Mouse (Mus musculus) heart, postnatal 0 days (tissue): Measurements from ENCODE around the gene Maml3. TPM values are rescaled to one million over a fixed set of nuclear protein-coding genes. Genes with fewer than 3 reads are reported as not detected.

Experiments used
- ATAC-seq: fragments of 200-750 bp; cut with Nextera tagmentation; 2 replicates; pipeline ENCODE4 v1.8.0; 2017; ENCODE audit warnings: low read depth, moderate number of reproducible peaks, moderate library complexity; ENCODE audit not compliant: insufficient read depth
- DNase-seq: peaks from one replicate; pipeline ENCODE4 v3.0.0-alpha.2; 2016; ENCODE audit warnings: low spot score
- H3K27ac ChIP-seq: fragments of 300-500 bp; sonication (generic); 2 replicates; pipeline ENCODE4 v1.5.1; 2014; ENCODE audit warnings: low read depth, mild to moderate bottlenecking
- H3K27me3 ChIP-seq: fragments of 300-500 bp; sonication (generic); 2 replicates; pipeline ENCODE4 v1.6.1; 2014; ENCODE audit warnings: low read length, mixed read lengths; ENCODE audit not compliant: control insufficient read depth, insufficient read depth
- H3K36me3 ChIP-seq: fragments of 300-500 bp; sonication (generic); replicated peaks from 2 replicates; pipeline ENCODE4 v1.6.1; 2014; ENCODE audit warnings: low read length, mixed read lengths; ENCODE audit not compliant: control insufficient read depth, insufficient read depth
- H3K4me1 ChIP-seq: fragments of 300-500 bp; sonication (generic); 2 replicates; pipeline ENCODE4 v1.6.1; 2014; ENCODE audit warnings: antibody characterized with exemption; ENCODE audit not compliant: control insufficient read depth, insufficient read depth
- H3K4me2 ChIP-seq: fragments of 300-500 bp; sonication (generic); 2 replicates; pipeline ENCODE4 v1.6.1; 2014; ENCODE audit warnings: low read depth, mild to moderate bottlenecking, low read length, moderate library complexity
- H3K4me3 ChIP-seq: fragments of 300-500 bp; sonication (generic); 2 replicates; pipeline ENCODE4 v1.5.1; 2014; ENCODE audit warnings: low read depth, low read length
- H3K9ac ChIP-seq: fragments of 300-500 bp; sonication (generic); replicated peaks from 2 replicates; pipeline ENCODE4 v1.6.1; 2014; ENCODE audit warnings: low read depth, low read length, mixed read lengths
- H3K9me3 ChIP-seq: fragments of 300-500 bp; sonication (generic); replicated peaks from 2 replicates; pipeline ENCODE4 v1.6.1; 2016; ENCODE audit warnings: low read length; ENCODE audit not compliant: control insufficient read depth
- CTCF ChIP-seq: IDR thresholded peaks from 2 replicates; pipeline ENCODE4 v1.5.1; 2016; ENCODE audit warnings: antibody characterized with exemption, control low read depth, low read depth
- EP300 ChIP-seq: IDR thresholded peaks from 2 replicates; pipeline ENCODE4 v1.6.1; 2016; ENCODE audit warnings: antibody characterized with exemption, low read depth
- whole genome bisulfite sequencing: fragments of 180-500 bp; shearing (Covaris S2); extraction: QIAGEN DNeasy Blood & Tissue Kit; methylation state at CpG from one replicate; pipeline ENCODE4 v1.1.7; 2014; 5-methylcytosine and 5-hydroxymethylcytosine counted together
- polyA plus RNA-seq: library from polyadenylated mRNA; unstranded; fragments of >200 nt; fragmentation: Nextera tagmentation; extraction: Ambion mirVana; gene quantifications from 2 replicates; pipeline ENCODE4 v1.2.1, GENCODE M21; 2015
- total RNA-seq: library from RNA; depleted of rRNA; stranded (reverse); fragments of >200 nt; gene quantifications from 2 replicates; pipeline ENCODE4 v1.2.3, GENCODE M21; 2014; ENCODE audit warnings: low replicate concordance

Maml3 gene
- total and polyA plus RNA-seq, 2 experiments from 2014 or later: 1.6 to 6.2 TPM

GRCm38 (mm10) chr3:51832985-51833384, 271.9 kb downstream of the Maml3 start:
- Histone ChIP-seq H3K9me3 (no peaks in the 10 kb centered on the region), H3K4me2 (no peak overlapping the region), H3K4me3 (no peak overlapping the region), H3K36me3 (no peaks in the 10 kb centered on the region), H3K9ac (no peak overlapping the region), H3K27ac (no peak overlapping the region), H3K4me1 (no peaks in the 10 kb centered on the region), H3K27me3 (no peaks in the 10 kb centered on the region)
- DNase-seq (no peak), ATAC-seq (no peak)
- WGBS: 89% methylated on average over 15 of the region's 15 CpGs
- TF ChIP-seq EP300: no peak
- TF ChIP-seq CTCF: no peak

- H3K4me1 ChIP-seq: no peaks in the 10 kb centered on the region
- H3K4me3 ChIP-seq: no peak overlapping the region
- DNase-seq: peak; percentile 28
- 44% methylated on average over 9 of the region's 9 CpGs for WGBS
- no peaks in the 10 kb centered on the region for H3K9me3 ChIP-seq
- H3K36me3 ChIP-seq: no peaks in the 10 kb centered on the region
- no peak overlapping the region for H3K4me2 ChIP-seq
- no peak overlapping the region for H3K9ac ChIP-seq
- peak overlapping the region; percentile 0; the same call in 1 of the 2 replicates for H3K27ac ChIP-seq
- ATAC-seq: peak; percentile 73
- H3K27me3 ChIP-seq: no peaks in the 10 kb centered on the region
- TF ChIP-seq EP300: no peak
- no peak for TF ChIP-seq CTCF
These were observed 274.0 kb downstream of the Maml3 start for GRCm38 (mm10) chr3:51830821-51831429.

- H3K27ac ChIP-seq: no peak overlapping the region
These were observed 279.3 kb downstream of the Maml3 start for GRCm38 (mm10) chr3:51825530-51825929.

GRCm38 (mm10) chr3:51824506-51824905, 280.4 kb downstream of the Maml3 start:
- ATAC-seq (no peak), DNase-seq (no peak)
- no peak overlapping the region for H3K4me2 ChIP-seq
- no peak overlapping the region for H3K27ac ChIP-seq
- H3K36me3 ChIP-seq: no peaks in the 10 kb centered on the region
- H3K9me3 ChIP-seq: no peaks in the 10 kb centered on the region
- 86% methylated on average over 9 of the region's 9 CpGs for WGBS
- no peak overlapping the region for H3K4me3 ChIP-seq
- H3K4me1 ChIP-seq: no peaks in the 10 kb centered on the region
- no peaks in the 10 kb centered on the region for H3K27me3 ChIP-seq
- TF ChIP-seq EP300 (no peak), CTCF (no peak)
- H3K9ac ChIP-seq: no peak overlapping the region

More at GRCm38 (mm10) chr3:51825530-51825929, 279.3 kb downstream of the Maml3 start:
- DNase-seq (no peak), ATAC-seq (no peak)
- TF ChIP-seq CTCF: no peak
- no peak for TF ChIP-seq EP300
- no peaks in the 10 kb centered on the region for H3K36me3 ChIP-seq
- no peaks in the 10 kb centered on the region for H3K4me1 ChIP-seq
- no peaks in the 10 kb centered on the region for H3K9me3 ChIP-seq
- H3K4me2 ChIP-seq: no peak overlapping the region
- H3K9ac ChIP-seq: no peak overlapping the region
- WGBS: 85% methylated on average over 10 of the region's 10 CpGs
- H3K27me3 ChIP-seq: no peaks in the 10 kb centered on the region
- no peak overlapping the region for H3K4me3 ChIP-seq

GRCm38 (mm10) chr3:51821551-51821950, 283.3 kb downstream of the Maml3 start:
- ATAC-seq (peak; percentile 90), DNase-seq (peak; percentile 55)
- no peak overlapping the region for H3K4me3 ChIP-seq
- H3K27me3 ChIP-seq: no peaks in the 10 kb centered on the region
- H3K27ac ChIP-seq: peak overlapping the region; percentile 4; the same call in 1 of the 2 replicates
- 17% methylated on average over 10 of the region's 10 CpGs for WGBS
- H3K4me2 ChIP-seq: 0 out of 2 replicates have a peak overlapping the region, but pooled peaks have one; percentile 4
- H3K9me3 ChIP-seq: no peaks in the 10 kb centered on the region
- no peak overlapping the region for H3K9ac ChIP-seq
- no peaks in the 10 kb centered on the region for H3K4me1 ChIP-seq
- no peaks in the 10 kb centered on the region for H3K36me3 ChIP-seq
- TF ChIP-seq EP300: no peak
- TF ChIP-seq CTCF: no peak

- TF ChIP-seq EP300 (no peak), CTCF (no peak)
- Histone ChIP-seq H3K4me2 (no peak overlapping the region), H3K9ac (no peak overlapping the region), H3K4me1 (no peaks in the 10 kb centered on the region), H3K9me3 (no peaks in the 10 kb centered on the region), H3K27ac (no peak overlapping the region), H3K36me3 (no peaks in the 10 kb centered on the region), H3K4me3 (no peak overlapping the region), H3K27me3 (no peaks in the 10 kb centered on the region)
- 77% methylated on average over 7 of the region's 7 CpGs for WGBS
- ATAC-seq (no peak), DNase-seq (no peak)
These were observed 285.8 kb downstream of the Maml3 start for GRCm38 (mm10) chr3:51819109-51819508.
